Mouse (Mus musculus) cortical plate, adult 2 months (tissue): ENCODE results near the gene Mxi1.

Experiments
- CTCF ChIP-seq: fragments of 200-500 bp; IDR thresholded peaks from 2 replicates; pipeline ENCODE4 v1.5.1; 2011; ENCODE audit warnings: mild to moderate bottlenecking, control low read depth, low read length; ENCODE audit not compliant: insufficient read depth; ENCODE audit errors: extremely low read depth
- POLR2A ChIP-seq: fragments of 200-500 bp; IDR thresholded peaks from 2 replicates; pipeline ENCODE4 v1.6.1; 2011; ENCODE audit warnings: mild to moderate bottlenecking, low read length, control low read depth; ENCODE audit not compliant: insufficient read depth; ENCODE audit errors: extremely low read depth

- no peak for TF ChIP-seq CTCF
- TF ChIP-seq POLR2A: no peak
These were observed 46.2 kb upstream of the Mxi1 start for GRCm38 (mm10) chr19:53263859-53264733.
